Mouse (Mus musculus): ENCODE measurements around the gene Rnf141. TPM values are rescaled to one million over a fixed set of nuclear protein-coding genes. Genes with fewer than 3 reads are reported as not detected.

Gene Rnf141
- polyA plus RNA-seq, 1 experiment from 2014 or later, result 41.4 TPM

GRCm38 (mm10) chr7:110821653-110822052 is 22.6 kb downstream of the Rnf141 start:
- 52% methylated on average over 3 of the region's 3 CpGs for WGBS
- Histone ChIP-seq H3K36me3 (replicated peaks; ENCODE audit: control insufficient read depth, insufficient read depth) (peaks cover 24% of the 10 kb centered on the region), H3K27me3 (ENCODE audit: control insufficient read depth, insufficient read depth, low read length) (no peaks in the 10 kb centered on the region), H3K4me3 (replicated peaks; ENCODE audit: low read length) (no peak overlapping the region), H3K4me1 (replicated peaks; ENCODE audit: control insufficient read depth, insufficient read depth, low read length) (no peaks in the 10 kb centered on the region), H3K9ac (no peak overlapping the region), H3K27ac (peak overlapping the region; percentile 51), H3K4me2 (replicated peaks) (no peak overlapping the region), H3K9me3 (ENCODE audit: control insufficient read depth, low read length) (no peaks in the 10 kb centered on the region)
- ATAC-seq (ENCODE audit: low FRiP score) (no peak), DNase-seq (ENCODE audit: low spot score) (peak; percentile 70)

GRCm38 (mm10) chr7:110821068-110821467 is 23.2 kb downstream of the Rnf141 start:
- Histone ChIP-seq H3K9ac (no peak overlapping the region), H3K9me3 (ENCODE audit: control insufficient read depth, low read length) (no peaks in the 10 kb centered on the region), H3K4me1 (replicated peaks; ENCODE audit: control insufficient read depth, insufficient read depth, low read length) (no peaks in the 10 kb centered on the region), H3K4me3 (replicated peaks; ENCODE audit: low read length) (no peak overlapping the region), H3K36me3 (replicated peaks; ENCODE audit: control insufficient read depth, insufficient read depth) (peaks cover 24% of the 10 kb centered on the region), H3K27me3 (ENCODE audit: control insufficient read depth, insufficient read depth, low read length) (no peaks in the 10 kb centered on the region), H3K27ac (peak overlapping the region; percentile 51), H3K4me2 (replicated peaks) (no peak overlapping the region)
- ATAC-seq (ENCODE audit: low FRiP score) (no peak), DNase-seq (ENCODE audit: low spot score) (no peak)
- 25% methylated on average over 5 of the region's 5 CpGs for WGBS

GRCm38 (mm10) chr7:110818787-110819350 is 25.4 kb downstream of the Rnf141 start:
- H3K4me2 ChIP-seq (replicated peaks), result no peak overlapping the region
- no peaks in the 10 kb centered on the region for H3K4me1 ChIP-seq (replicated peaks; ENCODE audit: control insufficient read depth, insufficient read depth, low read length)
- H3K9me3 ChIP-seq (ENCODE audit: control insufficient read depth, low read length), result no peaks in the 10 kb centered on the region
- no peak overlapping the region for H3K4me3 ChIP-seq (replicated peaks; ENCODE audit: low read length)
- no peak overlapping the region for H3K9ac ChIP-seq
- H3K36me3 ChIP-seq (replicated peaks; ENCODE audit: control insufficient read depth, insufficient read depth), result peaks cover 15% of the 10 kb centered on the region
- ATAC-seq (ENCODE audit: low FRiP score) (no peak), DNase-seq (ENCODE audit: low spot score) (no peak)
- no peaks in the 10 kb centered on the region for H3K27me3 ChIP-seq (ENCODE audit: control insufficient read depth, insufficient read depth, low read length)
- 93% methylated on average over 11 of the region's 11 CpGs for WGBS
- H3K27ac ChIP-seq, result no peak overlapping the region

- Histone ChIP-seq H3K4me3 (replicated peaks; ENCODE audit: low read length) (no peak overlapping the region), H3K27me3 (ENCODE audit: control insufficient read depth, insufficient read depth, low read length) (no peaks in the 10 kb centered on the region), H3K4me1 (replicated peaks; ENCODE audit: control insufficient read depth, insufficient read depth, low read length) (no peaks in the 10 kb centered on the region), H3K4me2 (replicated peaks) (no peak overlapping the region), H3K27ac (no peak overlapping the region), H3K36me3 (replicated peaks; ENCODE audit: control insufficient read depth, insufficient read depth) (peaks cover 8% of the 10 kb centered on the region), H3K9me3 (ENCODE audit: control insufficient read depth, low read length) (no peaks in the 10 kb centered on the region), H3K9ac (no peak overlapping the region)
- ATAC-seq (ENCODE audit: low FRiP score) (no peak), DNase-seq (ENCODE audit: low spot score) (no peak)
- WGBS, result 83% methylated on average over 6 of the region's 6 CpGs
These were observed 26.1 kb downstream of the Rnf141 start for GRCm38 (mm10) chr7:110818206-110818605.

- Histone ChIP-seq H3K4me2 (replicated peaks) (no peak overlapping the region), H3K4me3 (replicated peaks; ENCODE audit: low read length) (no peak overlapping the region), H3K9ac (no peak overlapping the region), H3K27ac (no peak overlapping the region), H3K36me3 (replicated peaks; ENCODE audit: control insufficient read depth, insufficient read depth) (peaks cover 20% of the 10 kb centered on the region), H3K27me3 (ENCODE audit: control insufficient read depth, insufficient read depth, low read length) (no peaks in the 10 kb centered on the region), H3K4me1 (replicated peaks; ENCODE audit: control insufficient read depth, insufficient read depth, low read length) (no peaks in the 10 kb centered on the region), H3K9me3 (ENCODE audit: control insufficient read depth, low read length) (no peaks in the 10 kb centered on the region)
- ATAC-seq (ENCODE audit: low FRiP score) (no peak), DNase-seq (ENCODE audit: low spot score) (peak; percentile 80)
- 74% methylated on average over 5 of the region's 5 CpGs for WGBS
These were observed 28.2 kb downstream of the Rnf141 start for GRCm38 (mm10) chr7:110816037-110816436.

- ATAC-seq (ENCODE audit: low FRiP score) (no peak), DNase-seq (ENCODE audit: low spot score) (no peak)
- Histone ChIP-seq H3K36me3 (replicated peaks; ENCODE audit: control insufficient read depth, insufficient read depth) (peaks cover 13% of the 10 kb centered on the region; the same call in 1 of the 2 replicates), H3K4me3 (replicated peaks; ENCODE audit: low read length) (no peak overlapping the region), H3K4me1 (replicated peaks; ENCODE audit: control insufficient read depth, insufficient read depth, low read length) (no peaks in the 10 kb centered on the region), H3K27me3 (ENCODE audit: control insufficient read depth, insufficient read depth, low read length) (no peaks in the 10 kb centered on the region), H3K9me3 (ENCODE audit: control insufficient read depth, low read length) (no peaks in the 10 kb centered on the region), H3K4me2 (replicated peaks) (no peak overlapping the region), H3K27ac (no peak overlapping the region), H3K9ac (no peak overlapping the region)
- WGBS, result 100% methylated on average over 1 of the region's 1 CpGs
These were observed 30.3 kb downstream of the Rnf141 start for GRCm38 (mm10) chr7:110813983-110814382.

- no peaks in the 10 kb centered on the region for H3K4me1 ChIP-seq (replicated peaks; ENCODE audit: control insufficient read depth, insufficient read depth, low read length)
- H3K36me3 ChIP-seq (replicated peaks; ENCODE audit: control insufficient read depth, insufficient read depth), result peaks cover 13% of the 10 kb centered on the region; the same call in 1 of the 2 replicates
- DNase-seq (ENCODE audit: low spot score) (no peak), ATAC-seq (ENCODE audit: low FRiP score) (no peak)
- no peak overlapping the region for H3K27ac ChIP-seq
- H3K9me3 ChIP-seq (ENCODE audit: control insufficient read depth, low read length), result no peaks in the 10 kb centered on the region
- no peaks in the 10 kb centered on the region for H3K27me3 ChIP-seq (ENCODE audit: control insufficient read depth, insufficient read depth, low read length)
- 82% methylated on average over 5 of the region's 5 CpGs for WGBS
- no peak overlapping the region for H3K4me3 ChIP-seq (replicated peaks; ENCODE audit: low read length)
- H3K4me2 ChIP-seq (replicated peaks), result no peak overlapping the region
- no peak overlapping the region for H3K9ac ChIP-seq
These were observed 32.7 kb downstream of the Rnf141 start for GRCm38 (mm10) chr7:110811529-110811928.

GRCm38 (mm10) chr7:110810995-110811394 is 33.3 kb downstream of the Rnf141 start:
- Histone ChIP-seq H3K4me1 (replicated peaks; ENCODE audit: control insufficient read depth, insufficient read depth, low read length) (no peaks in the 10 kb centered on the region), H3K27me3 (ENCODE audit: control insufficient read depth, insufficient read depth, low read length) (no peaks in the 10 kb centered on the region), H3K4me3 (replicated peaks; ENCODE audit: low read length) (no peak overlapping the region), H3K27ac (no peak overlapping the region), H3K4me2 (replicated peaks) (no peak overlapping the region), H3K9me3 (ENCODE audit: control insufficient read depth, low read length) (no peaks in the 10 kb centered on the region), H3K36me3 (replicated peaks; ENCODE audit: control insufficient read depth, insufficient read depth) (peaks cover 13% of the 10 kb centered on the region; the same call in 1 of the 2 replicates), H3K9ac (no peak overlapping the region)
- DNase-seq (ENCODE audit: low spot score), result no peak
- no peak for ATAC-seq (ENCODE audit: low FRiP score)
- WGBS, result 81% methylated on average over 8 of the region's 8 CpGs

GRCm38 (mm10) chr7:110809585-110810557 is 34.4 kb downstream of the Rnf141 start:
- 81% methylated on average over 18 of the region's 18 CpGs for WGBS
- no peak overlapping the region for H3K27ac ChIP-seq
- no peaks in the 10 kb centered on the region for H3K9me3 ChIP-seq (ENCODE audit: control insufficient read depth, low read length)
- ATAC-seq (ENCODE audit: low FRiP score) (no peak), DNase-seq (ENCODE audit: low spot score) (no peak)
- H3K36me3 ChIP-seq (replicated peaks; ENCODE audit: control insufficient read depth, insufficient read depth), result peaks cover 13% of the 10 kb centered on the region; the same call in 1 of the 2 replicates
- H3K9ac ChIP-seq, result no peak overlapping the region
- H3K27me3 ChIP-seq (ENCODE audit: control insufficient read depth, insufficient read depth, low read length), result no peaks in the 10 kb centered on the region
- no peak overlapping the region for H3K4me3 ChIP-seq (replicated peaks; ENCODE audit: low read length)
- H3K4me1 ChIP-seq (replicated peaks; ENCODE audit: control insufficient read depth, insufficient read depth, low read length), result no peaks in the 10 kb centered on the region
- H3K4me2 ChIP-seq (replicated peaks), result no peak overlapping the region
